Mouse (Mus musculus) embryonic fibroblast, embryonic 13.5 days (primary cell): ENCODE results near the gene Tcea2.

Experiments used
- CTCF ChIP-seq: IDR thresholded peaks from 2 replicates; pipeline ENCODE4 v1.5.1; 2011; ENCODE audit warnings: mild to moderate bottlenecking, control low read depth, low read length, moderate library complexity, borderline replicate concordance; ENCODE audit not compliant: insufficient read depth
- POLR2A ChIP-seq: IDR thresholded peaks from 2 replicates; pipeline ENCODE4 v1.6.1; 2011; ENCODE audit warnings: low read depth, mild to moderate bottlenecking, control low read depth, low read length, moderate library complexity

- TF ChIP-seq CTCF (no peak), POLR2A (no peak)
Measured at GRCm38 (mm10) chr2:181714903-181715326, 34.8 kb downstream of the Tcea2 start, which contains the start of gene Oprl1.
